Mouse (Mus musculus) brown adipose tissue, adult 24 weeks (tissue): ENCODE data around the gene Sfxn5. TPM values are rescaled to one million over a fixed set of nuclear protein-coding genes. Genes with fewer than 3 reads are reported as not detected.
A peak's percentile ranks its signal among the peaks of the same experiment; 100 is the strongest.

Experiments
- H3K27ac ChIP-seq: fragments of 200-500 bp; replicated peaks from 2 replicates; pipeline ENCODE4 v1.5.1; 2012; ENCODE audit warnings: low read depth, mild to moderate bottlenecking, low read length
- H3K4me1 ChIP-seq: fragments of 200-500 bp; 2 replicates; pipeline ENCODE4 v1.6.1; 2012; ENCODE audit warnings: low read length, mixed read lengths; ENCODE audit not compliant: control insufficient read depth, insufficient read depth, insufficient read length
- H3K4me3 ChIP-seq: fragments of 200-500 bp; 2 replicates; pipeline ENCODE4 v1.5.1; 2012; ENCODE audit warnings: low read depth, mild to moderate bottlenecking, low read length, moderate library complexity; ENCODE audit not compliant: insufficient read depth
- polyA plus RNA-seq: library from polyadenylated mRNA; stranded (reverse); fragments of >200 nt; gene quantifications from 2 replicates; pipeline ENCODE4 v1.2.4, GENCODE M21; 2012; ENCODE audit not compliant: missing spikeins, insufficient read depth, insufficient read length

Gene Sfxn5
- polyA plus RNA-seq, 1 experiment = 66.8 TPM

DNA sequence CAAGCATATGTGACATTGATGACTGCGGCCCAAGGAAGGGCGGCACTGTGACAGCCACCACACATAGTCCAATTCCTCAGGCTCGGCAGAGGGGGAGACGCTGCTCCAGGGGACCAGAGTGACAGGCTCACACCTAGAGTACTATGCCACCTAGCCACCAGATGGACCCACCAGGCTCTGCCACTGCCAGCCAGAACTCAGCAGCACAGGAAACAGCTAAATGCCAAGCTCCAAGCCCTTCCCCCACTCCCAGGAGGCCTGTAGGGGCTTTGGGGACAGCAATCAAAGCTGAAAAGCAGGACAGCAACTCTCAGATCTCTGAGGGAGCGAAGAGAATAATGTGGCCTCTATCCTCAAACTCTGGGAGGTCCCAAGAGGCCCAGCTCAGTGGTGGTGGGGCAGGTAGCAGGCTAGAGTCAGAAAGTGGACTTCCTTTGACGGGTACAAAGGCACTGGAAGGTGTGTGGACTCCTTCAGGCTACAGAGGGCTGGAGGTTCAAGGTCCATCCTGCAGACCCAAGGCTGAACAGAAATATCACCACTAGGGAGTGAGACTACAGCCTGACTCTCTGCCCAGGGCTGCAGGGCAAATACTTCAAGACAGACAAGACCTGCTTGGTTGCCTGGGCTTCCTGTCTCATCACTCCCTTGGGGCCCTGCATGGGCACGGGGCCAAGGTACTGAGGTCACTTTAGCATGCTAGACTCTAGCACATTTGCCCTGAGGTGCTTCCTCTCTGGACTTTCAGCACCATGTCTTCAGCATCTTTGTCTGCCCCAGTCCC lies 37.6 kb downstream of the Sfxn5 start:
- Histone ChIP-seq H3K4me1 (peaks cover 34% of the 10 kb centered on the region), H3K27ac (peak overlapping the region; percentile 95), H3K4me3 (no peak overlapping the region)

DNA sequence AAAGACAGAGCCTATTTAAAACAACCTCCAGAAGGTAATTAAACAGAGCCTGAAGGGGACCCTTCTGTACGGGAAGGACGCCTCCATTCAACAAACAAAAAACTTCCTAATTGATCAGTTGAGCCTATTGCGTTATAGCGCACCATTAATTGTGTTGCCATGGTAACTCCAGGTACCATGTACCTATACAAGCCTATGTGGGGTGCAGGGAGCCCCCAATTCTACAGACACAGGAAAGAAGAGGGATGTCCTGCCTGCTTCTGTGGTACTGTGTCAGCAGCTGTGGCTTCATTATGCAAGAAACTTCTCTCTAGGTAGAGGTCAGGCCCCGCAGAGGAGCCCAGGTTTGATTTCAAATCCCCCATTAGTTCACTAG lies 39.2 kb downstream of the Sfxn5 start:
- Histone ChIP-seq H3K4me3 (no peak overlapping the region), H3K4me1 (peaks cover 39% of the 10 kb centered on the region), H3K27ac (peak overlapping the region; percentile 95)

DNA sequence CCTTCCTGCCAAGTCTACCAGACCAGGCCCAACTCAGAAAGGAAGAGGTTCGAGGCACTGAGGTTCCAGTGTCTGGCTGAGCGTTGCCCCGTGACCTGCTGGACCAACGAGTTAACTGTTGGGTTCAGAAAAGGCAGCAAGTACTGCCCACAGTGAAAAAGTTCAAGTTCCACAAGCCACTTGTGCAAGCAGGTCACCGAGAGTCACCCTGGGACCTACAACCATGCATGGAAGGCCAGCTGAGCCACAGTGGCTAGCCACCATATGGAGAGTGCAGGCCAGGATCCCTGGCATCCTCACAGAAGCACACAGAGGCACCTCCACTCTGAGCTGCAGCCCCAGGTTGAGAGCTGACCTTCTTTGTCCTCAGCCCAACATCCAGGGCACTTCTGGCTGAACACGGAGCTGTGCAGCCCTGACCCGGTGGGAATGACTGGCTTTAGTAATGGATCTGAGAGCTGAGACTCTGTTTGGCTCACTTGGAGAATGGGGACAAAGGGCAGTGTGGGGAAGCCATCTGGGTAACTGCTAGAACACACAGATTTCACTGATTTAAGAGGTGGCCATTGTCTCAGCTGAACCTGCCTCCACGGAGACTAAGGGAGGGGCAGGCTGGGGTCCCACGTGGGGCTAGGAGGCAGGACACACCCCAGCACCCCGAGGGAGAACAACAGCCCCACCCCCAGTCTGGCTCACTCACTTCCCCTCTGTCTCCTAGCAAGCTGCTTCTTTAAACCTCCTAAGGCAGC lies 39.8 kb downstream of the Sfxn5 start:
- Histone ChIP-seq H3K4me3 (no peak overlapping the region), H3K4me1 (peaks cover 44% of the 10 kb centered on the region), H3K27ac (peak overlapping the region; percentile 95)

DNA sequence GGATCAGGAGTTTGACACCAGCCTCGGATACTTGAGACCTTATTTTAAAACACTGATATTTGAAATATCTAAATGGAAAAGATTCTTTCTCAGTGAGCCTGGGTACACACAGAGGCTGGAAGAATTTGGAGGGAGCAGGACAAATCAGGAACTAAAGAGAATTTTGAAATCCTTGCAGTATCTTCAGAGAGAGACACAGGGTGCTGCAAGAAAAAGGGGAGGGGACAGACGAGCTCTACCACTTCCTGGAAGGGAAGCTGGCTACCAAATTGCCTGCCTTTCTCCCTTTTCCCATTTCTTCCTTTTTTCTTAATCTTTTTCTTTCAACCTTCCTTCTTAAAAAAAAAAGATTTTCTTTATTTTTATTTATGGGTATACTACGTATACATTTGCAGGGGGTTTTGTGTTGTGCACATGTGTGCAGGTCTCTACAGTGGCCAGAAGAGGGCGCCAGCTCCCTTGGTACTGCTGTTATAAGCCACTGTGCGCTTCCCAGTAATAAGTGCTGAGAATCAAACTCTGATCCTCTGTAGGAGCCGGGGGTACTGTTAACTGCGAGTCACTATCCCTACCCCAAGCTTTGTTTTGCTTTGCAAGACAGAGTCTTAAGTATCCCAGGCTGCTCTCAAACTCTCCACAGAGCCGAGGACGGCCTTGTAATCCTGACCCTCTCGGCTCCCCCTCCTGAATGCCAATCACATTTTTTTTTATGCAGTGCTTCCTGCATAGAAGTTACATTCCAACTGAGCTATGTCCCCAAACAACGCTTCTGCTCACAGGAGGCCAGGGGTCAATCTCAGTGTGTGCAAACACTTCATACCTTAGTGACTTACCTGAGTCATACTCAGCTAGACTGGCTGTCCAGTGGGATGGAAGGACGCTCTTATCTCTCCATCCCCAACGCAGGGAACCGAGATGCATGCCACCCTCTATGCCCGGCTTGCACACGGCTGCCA lies 42.1 kb downstream of the Sfxn5 start:
- H3K4me1 ChIP-seq = peaks cover 39% of the 10 kb centered on the region
- no peak overlapping the region for H3K4me3 ChIP-seq
- H3K27ac ChIP-seq = no peak overlapping the region

- no peak overlapping the region for H3K4me3 ChIP-seq
- peaks cover 16% of the 10 kb centered on the region for H3K4me1 ChIP-seq
- peak overlapping the region; percentile 31 for H3K27ac ChIP-seq
Measured at GRCm38 (mm10) chr6:85288193-85288857, 44.9 kb downstream of the Sfxn5 start.

DNA sequence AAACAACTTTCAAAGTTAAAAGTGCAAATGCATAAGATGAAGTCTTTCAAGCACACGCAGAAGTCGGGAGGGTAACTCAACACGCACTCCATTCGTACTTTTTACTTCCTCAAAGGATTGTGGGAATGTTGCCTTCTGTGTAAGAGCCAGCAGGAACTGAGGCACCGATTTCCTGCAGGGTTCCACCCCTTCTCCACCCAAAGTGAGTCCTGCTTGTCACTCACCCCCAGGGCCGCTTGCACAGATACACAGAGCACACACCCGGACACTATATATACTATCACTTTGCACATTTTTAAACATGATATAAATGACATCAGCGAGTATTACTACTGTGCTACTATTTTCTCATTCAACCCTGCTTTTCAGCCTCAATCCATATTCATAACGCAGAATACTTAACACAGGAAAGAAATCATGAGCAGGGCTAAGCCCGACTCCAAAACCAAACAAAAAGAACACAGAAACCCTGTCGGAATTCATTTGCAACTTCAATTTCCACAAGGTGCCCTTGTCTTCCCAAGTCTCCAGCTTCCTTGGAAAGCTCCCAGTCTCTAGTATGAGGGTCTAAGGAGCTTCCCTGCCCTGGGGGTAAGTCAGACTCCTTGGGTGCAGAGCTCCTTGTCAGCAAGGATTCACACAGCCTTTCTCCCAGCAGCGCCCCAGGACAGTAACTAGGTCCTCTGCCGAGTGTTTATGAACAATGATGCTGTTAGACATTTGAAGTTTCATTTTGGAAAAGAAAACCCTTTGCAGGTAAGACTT lies 46.8 kb downstream of the Sfxn5 start:
- Histone ChIP-seq H3K27ac (no peak overlapping the region), H3K4me3 (no peak overlapping the region), H3K4me1 (peaks cover 13% of the 10 kb centered on the region)

GRCm38 (mm10) chr6:85280871-85281270 lies 52.4 kb downstream of the Sfxn5 start:
- Histone ChIP-seq H3K4me3 (no peak overlapping the region), H3K4me1 (peaks cover 13% of the 10 kb centered on the region), H3K27ac (peak overlapping the region; percentile 94)

DNA sequence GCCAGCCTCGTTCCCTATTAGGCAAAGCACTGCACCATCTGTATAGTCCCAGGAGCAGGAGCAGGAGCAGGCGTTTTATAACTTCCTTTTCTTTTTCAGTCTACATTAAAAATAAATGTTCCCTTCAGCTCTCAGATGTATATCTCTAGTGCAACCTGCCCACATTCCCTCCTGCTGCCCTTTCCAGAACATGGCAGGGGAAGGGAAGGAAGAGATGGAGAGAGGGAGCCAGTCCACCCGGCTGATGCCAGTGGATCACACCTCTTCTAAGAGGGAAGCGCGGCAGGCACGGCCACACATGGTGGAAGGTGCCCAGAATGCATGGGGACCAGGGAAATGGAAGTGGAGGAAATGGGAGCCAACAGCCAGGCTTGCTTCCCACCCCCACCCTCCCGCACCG lies 56.7 kb downstream of the Sfxn5 start:
- no peak overlapping the region for H3K4me3 ChIP-seq
- H3K27ac ChIP-seq = no peak overlapping the region
- H3K4me1 ChIP-seq = peaks cover 10% of the 10 kb centered on the region

GRCm38 (mm10) chr6:85272436-85272835 lies 60.8 kb downstream of the Sfxn5 start:
- H3K4me1 ChIP-seq = no peaks in the 10 kb centered on the region
- H3K27ac ChIP-seq = no peak overlapping the region
- no peak overlapping the region for H3K4me3 ChIP-seq

DNA sequence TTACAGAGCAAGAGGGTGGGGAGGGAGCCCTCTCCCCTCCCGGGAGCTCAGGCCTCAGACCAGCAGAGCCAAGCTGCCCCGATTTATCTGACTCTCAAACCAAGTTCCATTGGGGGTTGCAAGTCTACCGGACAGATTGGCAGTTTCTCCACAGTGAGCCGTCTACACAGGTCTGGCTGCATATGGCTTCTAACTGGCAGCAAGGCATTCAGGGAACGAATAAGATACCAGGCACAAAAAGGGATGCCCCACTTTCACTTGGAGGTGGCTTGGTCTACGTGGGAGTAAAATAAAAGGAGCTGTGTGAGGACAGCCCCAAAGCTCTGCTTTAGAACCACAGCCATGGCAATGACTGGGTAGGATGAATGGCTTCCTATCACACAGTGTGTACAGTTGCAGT lies 67.2 kb downstream of the Sfxn5 start:
- Histone ChIP-seq H3K4me3 (no peak overlapping the region), H3K4me1 (peaks cover 14% of the 10 kb centered on the region), H3K27ac (no peak overlapping the region)

GRCm38 (mm10) chr6:85264982-85265518 lies 68.2 kb downstream of the Sfxn5 start:
- Histone ChIP-seq H3K27ac (no peak overlapping the region), H3K4me3 (no peak overlapping the region), H3K4me1 (peaks cover 14% of the 10 kb centered on the region)

DNA sequence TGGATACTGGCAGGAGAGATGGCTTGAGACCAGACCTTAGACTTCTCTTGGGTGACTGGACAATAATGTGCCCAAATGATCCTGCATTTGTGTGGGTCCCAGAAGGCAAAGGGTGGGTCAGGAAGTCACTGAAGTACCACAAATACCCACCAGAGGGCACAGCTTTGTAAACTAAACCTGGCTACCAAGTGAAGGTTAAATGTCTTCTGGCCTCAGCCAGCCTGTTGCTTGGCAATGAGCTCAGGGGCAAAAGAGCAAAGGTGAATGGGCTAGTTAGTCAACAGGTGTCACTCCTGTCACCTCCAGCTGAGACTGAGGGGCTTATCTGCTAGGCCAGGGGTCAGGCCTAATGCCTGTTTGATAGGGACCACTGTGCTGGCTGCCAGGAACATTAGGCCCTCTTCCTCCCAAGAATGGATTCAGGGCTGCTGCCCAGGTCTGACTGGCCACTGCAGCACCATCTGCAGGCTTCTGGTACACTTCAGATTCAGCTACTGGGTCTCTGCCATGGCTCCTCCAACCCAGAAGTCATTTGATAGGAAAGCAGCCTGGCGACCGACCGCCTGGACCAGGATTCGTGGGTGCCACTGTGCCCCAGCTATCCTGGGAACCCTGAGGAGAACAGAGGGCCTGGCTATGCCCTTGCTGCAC lies 70.2 kb downstream of the Sfxn5 start:
- Histone ChIP-seq H3K4me3 (no peak overlapping the region), H3K27ac (peak overlapping the region; percentile 86), H3K4me1 (peaks cover 17% of the 10 kb centered on the region)

GRCm38 (mm10) chr6:85259094-85259630 lies 74.1 kb downstream of the Sfxn5 start:
- Histone ChIP-seq H3K27ac (peak overlapping the region; percentile 55), H3K4me3 (no peak overlapping the region)

More at GRCm38 (mm10) chr6:85259094-85259630, 74.1 kb downstream of the Sfxn5 start:
- peaks cover 8% of the 10 kb centered on the region for H3K4me1 ChIP-seq
